Comparison of ENCODE assay signal across 20 mouse cellular contexts in the genomic region with DNA sequence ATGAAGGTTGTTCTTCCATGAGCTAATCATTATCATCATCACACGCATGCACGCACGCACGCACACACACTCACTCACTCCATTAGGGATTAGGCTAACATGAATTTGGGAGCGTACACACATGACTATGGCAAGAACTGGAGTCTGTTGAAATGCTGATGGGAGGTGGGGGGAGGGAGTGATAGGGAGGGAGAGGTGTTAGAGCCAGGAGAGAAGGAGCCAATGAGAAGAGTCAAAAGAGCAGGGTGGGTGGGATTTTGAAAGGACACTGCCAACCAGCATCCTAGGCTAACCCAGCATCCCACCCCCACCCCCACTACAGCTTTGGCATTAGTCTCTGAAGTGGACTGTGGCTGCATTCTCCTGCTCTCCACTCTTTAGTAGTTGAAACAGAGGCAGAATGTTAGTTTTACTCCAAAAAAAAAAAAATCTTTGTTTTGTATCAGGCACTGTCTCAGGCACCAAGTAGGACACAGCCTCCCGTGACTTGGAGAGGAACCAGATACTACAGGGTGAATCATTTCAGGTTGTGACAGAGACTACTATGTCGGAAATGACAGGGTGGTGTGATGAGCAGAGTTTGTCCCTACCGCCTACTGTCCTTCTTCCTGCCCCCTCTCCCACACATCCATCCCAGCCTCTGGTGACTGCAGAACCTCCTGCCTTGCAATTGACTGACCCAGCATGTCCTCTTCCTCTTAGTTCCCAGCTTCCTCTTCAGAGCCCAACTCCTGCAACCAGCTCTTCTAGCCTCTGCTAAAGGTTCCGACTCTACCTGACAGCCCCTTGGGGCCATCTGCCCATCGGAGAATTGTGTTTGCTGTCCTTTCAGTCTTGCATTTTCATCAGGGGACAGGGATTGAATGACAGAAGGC. TPM values are rescaled to one million over a fixed set of nuclear protein-coding genes. Genes with fewer than 3 reads are reported as not detected.
A peak's percentile ranks its signal among the peaks of the same experiment; 100 is the strongest.
DNase-seq lines count a peak whose midpoint lies in the region; ATAC-seq lines count a peak whose summit lies in the region.
"Had no signal": no experiment of that assay in that cellular context is flagged by ENCODE, and none has a peak within 500 bp of the region (broad histone marks: within the 10 kb centered on the region; RNA-seq: fewer than 3 reads in every experiment).

No protein-coding gene starts in this region.

- H3K9ac ChIP-seq in liver, embryonic 12.5 days: no peak overlapping the region
- H3K9ac ChIP-seq: embryonic facial prominence, embryonic 12.5 days; hindbrain, embryonic 14.5 days; intestine, embryonic 15.5 days; kidney, embryonic 15.5 days; limb, embryonic 12.5 days; lung, embryonic 14.5 days had no signal

- peaks cover 20% of the 10 kb centered on the region for H3K36me3 ChIP-seq in liver, embryonic 12.5 days

- peaks cover 58% of the 10 kb centered on the region for H3K4me1 ChIP-seq in liver, embryonic 12.5 days

- no peak overlapping the region for H3K4me3 ChIP-seq in liver, embryonic 12.5 days
- H3K4me3 ChIP-seq: embryonic facial prominence, embryonic 12.5 days; heart, embryonic 10.5 days; intestine, embryonic 15.5 days; kidney, embryonic 15.5 days; limb, embryonic 12.5 days had no signal

- no peaks in the 10 kb centered on the region for H3K9me3 ChIP-seq in liver, embryonic 12.5 days (replicated peaks)
- H3K9me3 ChIP-seq: embryonic facial prominence, embryonic 12.5 days; heart, embryonic 10.5 days; intestine, embryonic 15.5 days; kidney, embryonic 15.5 days; limb, embryonic 12.5 days had no signal

- ATAC-seq in liver, embryonic 12.5 days: no peak
- no peak for ATAC-seq in frontal cortex, adult (ENCODE audit: low TSS enrichment)

- DNase-seq in lung, postnatal 36 days: peak; percentile 37
- DNase-seq in lung, postnatal 14 days: no peak
- peak; percentile 17 for DNase-seq in NIH3T3 (ENCODE audit: low read depth)
- DNase-seq in retina, embryonic 14.5 days (ENCODE audit: low spot score): peak; percentile 9
- no peak for DNase-seq in spleen, postnatal 10 days (ENCODE audit: low spot score in 2 of 2)
- no peak for DNase-seq in adrenal gland, postnatal 14 days
- DNase-seq: cerebellum, postnatal 25 days; gastrocnemius, postnatal 10 days; heart, postnatal 10 days; lung, embryonic 14.5 days; right cerebral cortex, postnatal 4 days; thymus, postnatal 36 days had no signal

- 0 out of 2 replicates have a peak overlapping the region, but pooled peaks have one; percentile 86 for H3K27ac ChIP-seq in liver, embryonic 12.5 days
- H3K27ac ChIP-seq: embryonic facial prominence, embryonic 12.5 days; heart, embryonic 10.5 days; hindbrain, embryonic 14.5 days; intestine, embryonic 15.5 days; kidney, embryonic 15.5 days; limb, embryonic 12.5 days had no signal

- H3K27me3 ChIP-seq in liver, embryonic 12.5 days (replicated peaks): no peaks in the 10 kb centered on the region
- H3K27me3 ChIP-seq: embryonic facial prominence, embryonic 12.5 days; intestine, embryonic 15.5 days; kidney, embryonic 15.5 days; limb, embryonic 12.5 days had no signal

- H3K4me2 ChIP-seq in liver, embryonic 12.5 days: peak overlapping the region; percentile 18; the same call in 1 of the 2 replicates
- H3K4me2 ChIP-seq: embryonic facial prominence, embryonic 12.5 days; hindbrain, embryonic 14.5 days; intestine, embryonic 15.5 days; kidney, embryonic 15.5 days; limb, embryonic 12.5 days; lung, embryonic 14.5 days had no signal

- WGBS in liver, embryonic 12.5 days (ENCODE audit: insufficient replicate concordance): 43% methylated on average over 10 of the region's 10 CpGs

RNA-seq across cellular contexts. Expression of a gene that starts 23.6 kb away (rescaled TPM):
- 241 and 253 TPM in 2 replicates for polyA plus RNA-seq in liver, embryonic 12.5 days (2016; fragmentation: Nextera tagmentation; extraction: Ambion mirVana)
- total RNA-seq in adrenal gland, postnatal 14 days (2021): 183 and 185 TPM in 2 replicates

Comparison
In these comparisons a context has a peak if more than half of its experiments do, and no peak if none do; other contexts are left out.
1. DNase-seq: peak in lung, postnatal 36 days (single experiment), NIH3T3 (single experiment) and retina, embryonic 14.5 days (single experiment); none in lung, postnatal 14 days (single experiment), spleen, postnatal 10 days (0 of 2) and adrenal gland, postnatal 14 days (single experiment).